Mouse (Mus musculus) forebrain, embryonic 10.5 days (tissue): Measurements from ENCODE around the gene Stxbp3. TPM values are rescaled to one million over a fixed set of nuclear protein-coding genes. Genes with fewer than 3 reads are reported as not detected.
"Not testable (repeated sequence)": the region's sequence is repeated elsewhere in the genome, so short reads cannot be mapped to it uniquely, and the experiment has no call there.

Experiments
- DNase-seq: peaks from one replicate; pipeline ENCODE4 v3.0.0-alpha.2; 2017; ENCODE audit warnings: low spot score; ENCODE audit errors: extremely low spot score
- H3K27ac ChIP-seq: fragments of 300-500 bp; sonication (generic); 2 replicates; pipeline ENCODE4 v1.5.1; 2016; ENCODE audit warnings: mild to moderate bottlenecking
- H3K27me3 ChIP-seq: fragments of 300-500 bp; sonication (generic); 2 replicates; pipeline ENCODE4 v1.6.1; 2016; ENCODE audit warnings: mild to moderate bottlenecking; ENCODE audit not compliant: poor library complexity, severe bottlenecking
- H3K36me3 ChIP-seq: fragments of 300-500 bp; sonication (generic); replicated peaks from 2 replicates; pipeline ENCODE4 v1.6.1; 2016; ENCODE audit warnings: mild to moderate bottlenecking, moderate library complexity
- H3K4me1 ChIP-seq: fragments of 300-500 bp; sonication (generic); 2 replicates; pipeline ENCODE4 v1.6.1; 2016
- H3K4me3 ChIP-seq: fragments of 300-500 bp; sonication (generic); 2 replicates; pipeline ENCODE4 v1.5.1; 2016; ENCODE audit warnings: mild to moderate bottlenecking, moderate library complexity
- H3K9me3 ChIP-seq: fragments of 300-500 bp; sonication (generic); 2 replicates; pipeline ENCODE4 v1.6.1; 2016; ENCODE audit warnings: mild to moderate bottlenecking, moderate library complexity
- WGBS: fragments of 180-500 bp; shearing (Covaris S2); methylation state at CpG from one replicate; pipeline ENCODE4 v1.1.7; 2016; 5-methylcytosine and 5-hydroxymethylcytosine counted together
- polyA plus RNA-seq: library from polyadenylated mRNA; unstranded; fragments of >200 nt; fragmentation: Nextera tagmentation; extraction: Ambion mirVana; gene quantifications from 2 replicates; pipeline ENCODE4 v1.2.1, GENCODE M21; 2016

Gene Stxbp3
- polyA plus RNA-seq, result 23.9 and 24.4 TPM in 2 replicates

- peak; percentile 96 for DNase-seq
- WGBS, result under 1% methylated on average over 56 of the region's 56 CpGs
- Histone ChIP-seq H3K27me3 (no peaks in the 10 kb centered on the region), H3K4me1 (peaks cover 13% of the 10 kb centered on the region), H3K27ac (peak within 1 kb of the TSS; percentile 89), H3K36me3 (peaks cover 4% of the 10 kb centered on the region; the same call in 1 of the 2 replicates), H3K9me3 (no peaks in the 10 kb centered on the region), H3K4me3 (peak within 1 kb of the TSS; percentile 83)
Observed at GRCm38 (mm10) chr3:108840000-108840715, at the start of gene Stxbp3. Gene Stxbp3, minus strand, starts transcription at chr3:108840526.

- Histone ChIP-seq H3K4me3 (no peak within 1 kb of the TSS), H3K36me3 (no peaks in the 10 kb centered on the region), H3K27me3 (no peaks in the 10 kb centered on the region), H3K27ac (no peak within 1 kb of the TSS), H3K4me1 (peaks cover 18% of the 10 kb centered on the region), H3K9me3 (no peaks in the 10 kb centered on the region)
- DNase-seq, result no peak
- WGBS, result 96% methylated on average over 1 of the region's 1 CpGs
Observed at GRCm38 (mm10) chr3:108889908-108890307, 49.6 kb upstream of the Stxbp3 start, which contains the start of gene Fndc7. Gene Fndc7, minus strand, starts transcription at chr3:108890008.

GRCm38 (mm10) chr3:108887618-108887975, 47.3 kb upstream of the Stxbp3 start:
- Histone ChIP-seq H3K27ac (no peak overlapping the region), H3K27me3 (no peaks in the 10 kb centered on the region), H3K9me3 (no peaks in the 10 kb centered on the region), H3K4me3 (no peak overlapping the region), H3K36me3 (no peaks in the 10 kb centered on the region), H3K4me1 (peaks cover 22% of the 10 kb centered on the region)
- no peak for DNase-seq
- 95% methylated on average over 3 of the region's 3 CpGs for WGBS

DNA sequence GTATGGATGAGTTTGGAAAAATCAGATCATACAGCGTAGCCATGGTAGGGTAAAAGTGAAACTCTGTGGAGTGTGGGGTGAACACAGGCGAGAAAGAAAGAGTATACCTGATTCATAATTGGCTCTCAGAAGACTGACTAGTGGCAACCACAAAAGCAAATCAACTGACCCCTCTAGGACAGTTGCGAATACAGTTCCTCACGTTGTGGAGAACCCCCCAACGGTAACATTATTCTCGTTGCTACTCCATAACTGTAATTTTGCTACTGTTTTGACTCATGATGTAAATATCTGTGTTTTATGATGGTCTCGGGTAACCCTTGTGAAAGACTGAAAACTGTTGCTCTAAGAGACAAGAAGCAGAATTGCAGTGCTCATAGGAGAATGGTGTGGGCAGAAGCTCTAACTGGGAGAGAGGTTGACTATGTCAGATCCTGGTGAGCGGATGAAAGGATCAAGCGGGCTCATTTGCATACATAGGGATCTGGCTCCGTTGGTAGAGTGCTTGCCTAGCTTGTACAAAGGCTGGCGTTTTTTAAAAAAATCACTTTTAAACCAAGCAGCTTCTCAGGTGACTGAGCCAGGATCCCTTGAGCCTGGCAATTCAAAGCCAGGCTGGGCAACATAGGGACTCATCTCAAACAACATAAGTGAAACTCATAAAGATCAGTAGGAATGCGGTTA, 46.8 kb upstream of the Stxbp3 start:
- Histone ChIP-seq H3K36me3 (no peaks in the 10 kb centered on the region), H3K4me3 (no peak overlapping the region), H3K9me3 (no peaks in the 10 kb centered on the region), H3K27me3 (no peaks in the 10 kb centered on the region), H3K27ac (no peak overlapping the region), H3K4me1 (peaks cover 22% of the 10 kb centered on the region)
- 69% methylated on average over 12 of the region's 12 CpGs for WGBS
- DNase-seq, result no peak

DNA sequence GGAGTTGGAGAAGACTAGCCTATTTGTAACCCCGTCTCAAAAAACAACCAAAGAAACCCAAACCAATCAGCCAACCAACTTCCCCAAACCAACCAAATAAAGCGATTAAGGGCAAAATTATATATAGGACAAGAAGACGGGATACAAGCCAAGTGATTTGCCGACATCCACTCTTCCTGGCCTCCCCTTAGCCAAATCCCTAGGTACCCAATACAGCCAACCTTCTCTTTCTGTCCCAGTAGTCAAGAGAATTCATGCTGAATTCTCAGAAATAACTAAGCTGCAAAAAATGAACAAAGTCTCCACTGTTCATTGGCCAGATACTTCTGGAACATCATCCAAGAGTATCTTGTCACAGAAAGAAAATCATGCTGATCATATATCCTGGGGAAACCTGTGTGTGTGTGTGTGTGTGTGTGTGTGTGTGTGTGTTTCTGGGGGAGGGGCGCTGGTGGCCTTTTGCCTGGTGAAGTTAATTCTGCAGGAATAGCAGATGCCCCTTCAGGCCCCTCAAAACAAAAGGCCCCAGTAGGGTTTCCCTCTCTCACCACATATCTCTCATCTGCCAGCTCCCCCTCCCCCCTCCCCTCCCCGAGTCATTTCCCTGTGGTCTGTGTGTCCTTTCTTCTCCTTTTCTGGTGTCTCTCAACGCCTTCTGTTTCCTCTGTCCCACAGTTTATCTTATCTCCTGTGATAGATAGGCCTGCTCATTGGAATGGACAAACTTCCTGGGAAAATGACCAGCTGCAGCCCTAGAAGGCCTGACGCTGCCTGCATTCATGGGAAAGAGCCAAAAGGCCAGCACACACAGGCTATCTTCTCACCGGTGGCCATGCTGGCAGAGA, 45.6 kb upstream of the Stxbp3 start:
- no peak for DNase-seq
- Histone ChIP-seq H3K27me3 (no peaks in the 10 kb centered on the region), H3K36me3 (no peaks in the 10 kb centered on the region), H3K9me3 (no peaks in the 10 kb centered on the region), H3K4me3 (no peak overlapping the region), H3K27ac (peak overlapping the region; percentile 61), H3K4me1 (peaks cover 30% of the 10 kb centered on the region)
- 59% methylated on average over 9 of the region's 9 CpGs for WGBS

GRCm38 (mm10) chr3:108884706-108885289, 44.5 kb upstream of the Stxbp3 start:
- Histone ChIP-seq H3K27ac (no peak overlapping the region), H3K27me3 (no peaks in the 10 kb centered on the region), H3K9me3 (no peaks in the 10 kb centered on the region), H3K4me1 (peaks cover 31% of the 10 kb centered on the region), H3K36me3 (no peaks in the 10 kb centered on the region), H3K4me3 (no peak overlapping the region)
- WGBS, result 70% methylated on average over 8 of the region's 8 CpGs
- DNase-seq, result no peak

GRCm38 (mm10) chr3:108883067-108883466, 42.7 kb upstream of the Stxbp3 start:
- no peak for DNase-seq
- Histone ChIP-seq H3K4me3 (no peak overlapping the region), H3K27ac (no peak overlapping the region), H3K9me3 (no peaks in the 10 kb centered on the region), H3K4me1 (peaks cover 34% of the 10 kb centered on the region), H3K27me3 (no peaks in the 10 kb centered on the region), H3K36me3 (no peaks in the 10 kb centered on the region)
- WGBS, result 90% methylated on average over 2 of the region's 2 CpGs

DNA sequence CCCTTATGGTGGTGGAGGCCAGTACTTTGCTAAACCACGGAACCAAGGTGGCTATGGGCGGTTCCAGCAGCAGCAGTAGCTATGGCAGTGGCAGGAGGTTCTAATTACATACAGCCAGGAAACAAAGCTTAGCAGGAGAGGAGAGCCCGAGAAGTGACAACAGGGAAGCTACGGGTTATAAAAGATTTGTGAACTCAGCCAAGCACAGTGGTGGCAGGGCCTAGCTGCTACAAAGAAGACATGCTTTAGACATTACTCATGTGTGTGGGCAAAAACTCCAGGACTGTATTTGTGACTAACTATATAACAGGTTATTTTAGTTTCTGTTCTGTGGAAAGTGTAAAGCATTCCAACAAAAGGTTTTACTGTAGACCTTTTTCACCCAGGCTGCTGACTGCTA, 41.5 kb upstream of the Stxbp3 start:
- H3K27ac ChIP-seq, result not testable (repeated sequence)

DNA sequence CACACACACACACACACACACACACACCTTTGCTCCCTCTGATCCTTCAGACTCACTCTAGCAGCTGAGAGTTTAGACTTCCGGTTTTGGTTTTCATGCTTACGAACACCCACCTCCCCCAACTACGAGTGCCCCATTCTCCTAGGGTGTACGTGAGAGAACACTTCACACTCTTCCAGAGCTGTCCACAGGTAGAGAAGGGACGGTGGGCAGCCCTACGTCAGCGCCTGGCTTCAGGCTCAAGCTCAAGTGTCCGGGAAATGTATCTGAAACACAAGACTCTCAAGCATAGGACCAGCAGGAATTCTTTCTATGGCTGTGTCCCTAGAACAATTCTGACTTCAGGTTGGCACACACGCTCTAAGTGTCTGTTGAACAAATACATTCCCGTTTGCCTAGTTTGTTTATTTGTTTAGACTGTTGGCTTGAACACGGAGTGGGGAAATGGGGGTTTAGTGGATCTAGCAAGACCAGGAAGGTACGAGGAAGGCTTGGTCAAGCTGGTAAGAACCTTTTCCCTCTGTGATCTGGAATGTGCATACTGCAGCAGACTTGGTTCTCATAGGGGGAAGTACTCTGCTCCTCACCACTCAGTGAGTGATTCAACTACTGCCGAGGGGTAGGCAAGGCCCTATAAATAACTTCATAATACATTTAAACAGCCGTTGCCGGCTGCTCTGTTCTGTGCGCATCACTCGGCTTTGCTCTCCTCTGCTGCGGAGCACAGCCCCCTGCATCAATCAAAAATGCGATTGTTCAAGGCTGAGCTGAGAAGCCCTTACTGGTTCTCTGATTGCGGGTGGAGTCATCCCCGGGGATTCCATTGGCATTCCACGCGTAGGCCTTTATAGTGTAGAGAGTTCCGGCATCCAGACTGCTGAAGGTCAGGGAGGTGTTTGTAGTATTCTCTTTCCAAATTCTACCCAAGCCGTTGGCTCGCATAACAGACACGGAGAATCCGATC, 40.5 kb upstream of the Stxbp3 start:
- 88% methylated on average over 28 of the region's 28 CpGs for WGBS

More for the DNA sequence above, 41.5 kb upstream of the Stxbp3 start:
- not testable (repeated sequence) for H3K4me3 ChIP-seq, H3K36me3 ChIP-seq, H3K27me3 ChIP-seq, H3K9me3 ChIP-seq, DNase-seq
- 14% methylated on average over 4 of the region's 4 CpGs for WGBS
- H3K4me1 ChIP-seq, result peaks cover 28% of the 10 kb centered on the region

GRCm38 (mm10) chr3:108879836-108880435, 39.6 kb upstream of the Stxbp3 start:
- Histone ChIP-seq H3K4me1 (peaks cover 16% of the 10 kb centered on the region), H3K9me3 (no peaks in the 10 kb centered on the region), H3K4me3 (no peak overlapping the region), H3K27ac (no peak overlapping the region), H3K27me3 (no peaks in the 10 kb centered on the region), H3K36me3 (no peaks in the 10 kb centered on the region)
- DNase-seq, result no peak
- 72% methylated on average over 5 of the region's 5 CpGs for WGBS

More for the DNA sequence above, 40.5 kb upstream of the Stxbp3 start:
- Histone ChIP-seq H3K4me1 (peaks cover 18% of the 10 kb centered on the region), H3K4me3 (no peak overlapping the region), H3K27me3 (no peaks in the 10 kb centered on the region), H3K9me3 (no peaks in the 10 kb centered on the region), H3K36me3 (no peaks in the 10 kb centered on the region), H3K27ac (no peak overlapping the region)
- no peak for DNase-seq

DNA sequence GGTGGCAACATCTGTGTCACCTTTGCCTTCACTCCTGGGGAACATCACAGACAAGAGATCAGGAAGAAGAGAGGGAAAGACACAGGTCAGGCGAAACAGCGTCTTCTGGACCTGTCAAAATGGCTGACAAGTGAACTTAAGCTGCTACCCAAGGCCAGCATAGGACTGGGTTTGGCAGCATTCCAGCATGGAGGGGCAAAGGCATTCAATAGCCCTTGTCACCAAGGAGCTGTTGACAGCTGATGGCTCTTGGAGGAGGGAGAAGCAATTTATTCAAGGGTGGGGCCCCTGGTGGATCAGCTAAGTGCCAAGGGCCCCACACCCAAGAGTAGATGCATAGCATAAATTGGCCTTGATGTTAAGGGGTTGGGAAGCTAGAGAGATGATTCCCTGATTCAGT, 38.8 kb upstream of the Stxbp3 start:
- Histone ChIP-seq H3K4me3 (no peak overlapping the region), H3K4me1 (peaks cover 18% of the 10 kb centered on the region), H3K27me3 (no peaks in the 10 kb centered on the region), H3K9me3 (no peaks in the 10 kb centered on the region), H3K36me3 (no peaks in the 10 kb centered on the region), H3K27ac (no peak overlapping the region)
- DNase-seq, result no peak
- 93% methylated on average over 2 of the region's 2 CpGs for WGBS
